Mouse (Mus musculus): ENCODE measurements around the gene Esrp2. TPM values are rescaled to one million over a fixed set of nuclear protein-coding genes. Genes with fewer than 3 reads are reported as not detected.

Esrp2 gene
- polyA plus RNA-seq, 1 experiment from 2014 or later: 38.9 TPM

GRCm38 (mm10) chr8:106150653-106151000 lies 13.9 kb upstream of the Esrp2 start:
- H3K4me3 ChIP-seq (ENCODE audit: low read length): peak overlapping the region; percentile 87
- H3K27me3 ChIP-seq (replicated peaks; ENCODE audit: control insufficient read depth, insufficient read depth, low read length): no peaks in the 10 kb centered on the region
- H3K9ac ChIP-seq (ENCODE audit: low read depth, low read length): peak overlapping the region; percentile 81
- peaks cover 10% of the 10 kb centered on the region for H3K4me1 ChIP-seq (ENCODE audit: control insufficient read depth, insufficient read depth, low read length)
- ATAC-seq: no peak
- peak overlapping the region; percentile 81 for H3K4me2 ChIP-seq (ENCODE audit: low read depth, low read length)
- H3K27ac ChIP-seq (ENCODE audit: low read length): peak overlapping the region; percentile 54; the same call in 1 of the 2 replicates
- H3K9me3 ChIP-seq (ENCODE audit: control insufficient read depth, low read length): no peaks in the 10 kb centered on the region
- WGBS: 18% methylated on average over 8 of the region's 8 CpGs
- H3K36me3 ChIP-seq (ENCODE audit: control insufficient read depth, insufficient read depth, low read length): no peaks in the 10 kb centered on the region

GRCm38 (mm10) chr8:106149801-106150652 lies 13.3 kb upstream of the Esrp2 start, which contains the start of gene Pla2g15:
Gene Pla2g15, plus strand, starts transcription at chr8:106150399.
- Histone ChIP-seq H3K9me3 (ENCODE audit: control insufficient read depth, low read length) (no peaks in the 10 kb centered on the region), H3K36me3 (ENCODE audit: control insufficient read depth, insufficient read depth, low read length) (no peaks in the 10 kb centered on the region), H3K27ac (ENCODE audit: low read length) (peak within 1 kb of the TSS; percentile 54; the same call in 1 of the 2 replicates), H3K9ac (ENCODE audit: low read depth, low read length) (peak within 1 kb of the TSS; percentile 81), H3K27me3 (replicated peaks; ENCODE audit: control insufficient read depth, insufficient read depth, low read length) (no peaks in the 10 kb centered on the region), H3K4me1 (ENCODE audit: control insufficient read depth, insufficient read depth, low read length) (peaks cover 10% of the 10 kb centered on the region), H3K4me2 (ENCODE audit: low read depth, low read length) (peak within 1 kb of the TSS; percentile 81), H3K4me3 (ENCODE audit: low read length) (peak within 1 kb of the TSS; percentile 87)
- peak; percentile 97 for ATAC-seq
- WGBS: 1% methylated on average over 38 of the region's 38 CpGs

GRCm38 (mm10) chr8:106149025-106149424 lies 12.3 kb upstream of the Esrp2 start:
- Histone ChIP-seq H3K27ac (ENCODE audit: low read length) (no peak overlapping the region; the same call in 1 of the 2 replicates), H3K4me2 (ENCODE audit: low read depth, low read length) (no peak overlapping the region), H3K9me3 (ENCODE audit: control insufficient read depth, low read length) (no peaks in the 10 kb centered on the region), H3K4me3 (ENCODE audit: low read length) (no peak overlapping the region), H3K36me3 (ENCODE audit: control insufficient read depth, insufficient read depth, low read length) (no peaks in the 10 kb centered on the region), H3K27me3 (replicated peaks; ENCODE audit: control insufficient read depth, insufficient read depth, low read length) (no peaks in the 10 kb centered on the region), H3K9ac (ENCODE audit: low read depth, low read length) (no peak overlapping the region), H3K4me1 (ENCODE audit: control insufficient read depth, insufficient read depth, low read length) (peaks cover 10% of the 10 kb centered on the region)
- no peak for ATAC-seq
- WGBS: 85% methylated on average over 6 of the region's 6 CpGs

GRCm38 (mm10) chr8:106147868-106148565 lies 11.2 kb upstream of the Esrp2 start:
- 87% methylated on average over 6 of the region's 6 CpGs for WGBS
- Histone ChIP-seq H3K4me2 (ENCODE audit: low read depth, low read length) (no peak overlapping the region), H3K9ac (ENCODE audit: low read depth, low read length) (no peak overlapping the region), H3K9me3 (ENCODE audit: control insufficient read depth, low read length) (no peaks in the 10 kb centered on the region), H3K4me1 (ENCODE audit: control insufficient read depth, insufficient read depth, low read length) (peaks cover 10% of the 10 kb centered on the region), H3K27ac (ENCODE audit: low read length) (no peak overlapping the region), H3K4me3 (ENCODE audit: low read length) (no peak overlapping the region), H3K36me3 (ENCODE audit: control insufficient read depth, insufficient read depth, low read length) (no peaks in the 10 kb centered on the region), H3K27me3 (replicated peaks; ENCODE audit: control insufficient read depth, insufficient read depth, low read length) (no peaks in the 10 kb centered on the region)
- no peak for ATAC-seq

GRCm38 (mm10) chr8:106146014-106146413 lies 9.2 kb upstream of the Esrp2 start:
- no peaks in the 10 kb centered on the region for H3K9me3 ChIP-seq (ENCODE audit: control insufficient read depth, low read length)
- ATAC-seq: no peak
- 91% methylated on average over 4 of the region's 4 CpGs for WGBS

GRCm38 (mm10) chr8:106145331-106145730 lies 8.6 kb upstream of the Esrp2 start:
- Histone ChIP-seq H3K4me2 (ENCODE audit: low read depth, low read length) (no peak overlapping the region), H3K27ac (ENCODE audit: low read length) (no peak overlapping the region), H3K4me1 (ENCODE audit: control insufficient read depth, insufficient read depth, low read length) (0 out of 2 replicates have a peak, but pooled peaks cover 4% of the 10 kb centered on the region), H3K27me3 (replicated peaks; ENCODE audit: control insufficient read depth, insufficient read depth, low read length) (no peaks in the 10 kb centered on the region), H3K9me3 (ENCODE audit: control insufficient read depth, low read length) (no peaks in the 10 kb centered on the region), H3K36me3 (ENCODE audit: control insufficient read depth, insufficient read depth, low read length) (no peaks in the 10 kb centered on the region), H3K9ac (ENCODE audit: low read depth, low read length) (no peak overlapping the region), H3K4me3 (ENCODE audit: low read length) (no peak overlapping the region)
- WGBS: 69% methylated on average over 2 of the region's 2 CpGs
- no peak for ATAC-seq

More at GRCm38 (mm10) chr8:106146014-106146413, 9.2 kb upstream of the Esrp2 start:
- no peak overlapping the region for H3K27ac ChIP-seq (ENCODE audit: low read length)
- H3K4me1 ChIP-seq (ENCODE audit: control insufficient read depth, insufficient read depth, low read length): peaks cover 7% of the 10 kb centered on the region
- no peaks in the 10 kb centered on the region for H3K27me3 ChIP-seq (replicated peaks; ENCODE audit: control insufficient read depth, insufficient read depth, low read length)
- H3K4me3 ChIP-seq (ENCODE audit: low read length): no peak overlapping the region
- no peaks in the 10 kb centered on the region for H3K36me3 ChIP-seq (ENCODE audit: control insufficient read depth, insufficient read depth, low read length)
- no peak overlapping the region for H3K9ac ChIP-seq (ENCODE audit: low read depth, low read length)
- H3K4me2 ChIP-seq (ENCODE audit: low read depth, low read length): no peak overlapping the region

- no peaks in the 10 kb centered on the region for H3K36me3 ChIP-seq (ENCODE audit: control insufficient read depth, insufficient read depth, low read length)
- H3K27ac ChIP-seq (ENCODE audit: low read length): no peak overlapping the region
- H3K9ac ChIP-seq (ENCODE audit: low read depth, low read length): no peak overlapping the region
- WGBS: 13% methylated on average over 13 of the region's 13 CpGs
- no peaks in the 10 kb centered on the region for H3K9me3 ChIP-seq (ENCODE audit: control insufficient read depth, low read length)
- peaks cover 11% of the 10 kb centered on the region; the same call in 1 of the 2 replicates for H3K4me1 ChIP-seq (ENCODE audit: control insufficient read depth, insufficient read depth, low read length)
- H3K27me3 ChIP-seq (replicated peaks; ENCODE audit: control insufficient read depth, insufficient read depth, low read length): peaks cover 3% of the 10 kb centered on the region; the same call in 1 of the 2 replicates
- ATAC-seq: no peak
- no peak overlapping the region for H3K4me3 ChIP-seq (ENCODE audit: low read length)
- 0 out of 2 replicates have a peak overlapping the region, but pooled peaks have one; percentile 7 for H3K4me2 ChIP-seq (ENCODE audit: low read depth, low read length)
These were observed 4.0 kb upstream of the Esrp2 start for GRCm38 (mm10) chr8:106140769-106141168.

- no peak overlapping the region for H3K4me3 ChIP-seq (ENCODE audit: low read length)
- no peaks in the 10 kb centered on the region for H3K9me3 ChIP-seq (ENCODE audit: control insufficient read depth, low read length)
- 73% methylated on average over 5 of the region's 5 CpGs for WGBS
- H3K27me3 ChIP-seq (replicated peaks; ENCODE audit: control insufficient read depth, insufficient read depth, low read length): peaks cover 6% of the 10 kb centered on the region
- no peak overlapping the region for H3K9ac ChIP-seq (ENCODE audit: low read depth, low read length)
- peaks cover 11% of the 10 kb centered on the region; the same call in 1 of the 2 replicates for H3K4me1 ChIP-seq (ENCODE audit: control insufficient read depth, insufficient read depth, low read length)
- H3K27ac ChIP-seq (ENCODE audit: low read length): no peak overlapping the region
- no peak for ATAC-seq
- no peak overlapping the region for H3K4me2 ChIP-seq (ENCODE audit: low read depth, low read length)
- no peaks in the 10 kb centered on the region for H3K36me3 ChIP-seq (ENCODE audit: control insufficient read depth, insufficient read depth, low read length)
These were observed 3.4 kb upstream of the Esrp2 start for GRCm38 (mm10) chr8:106140191-106140590.

- peaks cover 20% of the 10 kb centered on the region for H3K4me1 ChIP-seq (ENCODE audit: control insufficient read depth, insufficient read depth, low read length)
- H3K9ac ChIP-seq (ENCODE audit: low read depth, low read length): peak overlapping the region; percentile 82
- peak overlapping the region; percentile 57 for H3K27ac ChIP-seq (ENCODE audit: low read length)
- no peaks in the 10 kb centered on the region for H3K36me3 ChIP-seq (ENCODE audit: control insufficient read depth, insufficient read depth, low read length)
- peaks cover 13% of the 10 kb centered on the region for H3K27me3 ChIP-seq (replicated peaks; ENCODE audit: control insufficient read depth, insufficient read depth, low read length)
- 12% methylated on average over 7 of the region's 7 CpGs for WGBS
- peak overlapping the region; percentile 93 for H3K4me2 ChIP-seq (ENCODE audit: low read depth, low read length)
- ATAC-seq: no peak
- H3K4me3 ChIP-seq (ENCODE audit: low read length): peak overlapping the region; percentile 65
- no peaks in the 10 kb centered on the region for H3K9me3 ChIP-seq (ENCODE audit: control insufficient read depth, low read length)
These were observed 1.8 kb upstream of the Esrp2 start for GRCm38 (mm10) chr8:106138616-106139015.
